Mouse (Mus musculus): Measurements from ENCODE around the gene Tor1aip2. TPM values are rescaled to one million over a fixed set of nuclear protein-coding genes. Genes with fewer than 3 reads are reported as not detected.
A peak's percentile ranks its signal among the peaks of the same experiment; 100 is the strongest.

Tor1aip2 gene
- polyA plus RNA-seq (2014; fragmentation: Nextera tagmentation; extraction: Ambion mirVana): 71.0 and 74.7 TPM in 2 replicates

GRCm38 (mm10) chr1:156035269-156035929, at the start of gene Tor1aip2:
Gene Tor1aip2 (plus strand): TSS chr1:156035403.
- H3K4me2 ChIP-seq (replicated peaks): peak within 1 kb of the TSS; percentile 63
- H3K36me3 ChIP-seq (replicated peaks; ENCODE audit: control insufficient read depth, insufficient read depth): peaks cover 36% of the 10 kb centered on the region
- peak within 1 kb of the TSS; percentile 76 for H3K4me3 ChIP-seq (replicated peaks; ENCODE audit: low read length)
- ATAC-seq (ENCODE audit: low FRiP score) (peak; percentile 71), DNase-seq (ENCODE audit: low spot score) (peak; percentile 78)
- H3K4me1 ChIP-seq (replicated peaks; ENCODE audit: control insufficient read depth, insufficient read depth, low read length): peaks cover 9% of the 10 kb centered on the region
- peak within 1 kb of the TSS; percentile 96 for H3K27ac ChIP-seq
- H3K27me3 ChIP-seq (ENCODE audit: control insufficient read depth, insufficient read depth, low read length): no peaks in the 10 kb centered on the region
- H3K9me3 ChIP-seq (ENCODE audit: control insufficient read depth, low read length): no peaks in the 10 kb centered on the region
- H3K9ac ChIP-seq: peak within 1 kb of the TSS; percentile 73
- WGBS: under 1% methylated on average over 58 of the region's 59 CpGs

GRCm38 (mm10) chr1:155987625-155988024, 47.6 kb upstream of the Tor1aip2 start:
- 80% methylated on average over 2 of the region's 2 CpGs for WGBS
- Histone ChIP-seq H3K9me3 (ENCODE audit: control insufficient read depth, low read length) (no peaks in the 10 kb centered on the region), H3K9ac (no peak overlapping the region), H3K4me1 (replicated peaks; ENCODE audit: control insufficient read depth, insufficient read depth, low read length) (no peaks in the 10 kb centered on the region), H3K4me3 (replicated peaks; ENCODE audit: low read length) (no peak overlapping the region), H3K27me3 (ENCODE audit: control insufficient read depth, insufficient read depth, low read length) (no peaks in the 10 kb centered on the region), H3K4me2 (replicated peaks) (no peak overlapping the region), H3K27ac (no peak overlapping the region), H3K36me3 (replicated peaks; ENCODE audit: control insufficient read depth, insufficient read depth) (no peaks in the 10 kb centered on the region)
- no peak for DNase-seq (ENCODE audit: low spot score)
- ATAC-seq (ENCODE audit: low FRiP score): no peak

GRCm38 (mm10) chr1:155989387-155989786, 45.8 kb upstream of the Tor1aip2 start:
- ATAC-seq (ENCODE audit: low FRiP score) (no peak), DNase-seq (ENCODE audit: low spot score) (peak; percentile 51)
- 14% methylated on average over 2 of the region's 2 CpGs for WGBS
- Histone ChIP-seq H3K4me2 (replicated peaks) (no peak overlapping the region), H3K9me3 (ENCODE audit: control insufficient read depth, low read length) (no peaks in the 10 kb centered on the region), H3K27me3 (ENCODE audit: control insufficient read depth, insufficient read depth, low read length) (no peaks in the 10 kb centered on the region), H3K9ac (no peak overlapping the region), H3K36me3 (replicated peaks; ENCODE audit: control insufficient read depth, insufficient read depth) (no peaks in the 10 kb centered on the region), H3K27ac (no peak overlapping the region), H3K4me1 (replicated peaks; ENCODE audit: control insufficient read depth, insufficient read depth, low read length) (no peaks in the 10 kb centered on the region), H3K4me3 (replicated peaks; ENCODE audit: low read length) (no peak overlapping the region)

DNA sequence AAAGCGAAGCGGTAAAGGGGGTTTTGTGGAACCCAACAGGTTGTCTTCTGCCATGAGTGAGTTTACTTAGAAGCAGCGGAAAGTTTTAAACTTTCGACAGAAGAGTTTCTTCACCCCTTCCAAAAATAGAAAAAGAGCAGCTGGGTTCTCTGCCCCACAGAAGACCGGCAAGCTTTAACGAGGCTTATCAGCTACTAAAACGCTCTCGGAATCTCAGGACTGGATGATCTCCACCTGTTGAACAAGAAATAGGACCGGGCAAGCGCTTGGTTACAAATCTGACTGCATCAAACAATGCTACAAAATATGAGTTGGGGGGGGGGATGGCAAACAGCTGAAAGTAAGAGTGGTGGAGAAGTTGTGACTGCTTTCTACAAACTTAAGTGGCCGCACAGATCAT, 44.8 kb upstream of the Tor1aip2 start:
- Histone ChIP-seq H3K36me3 (replicated peaks; ENCODE audit: control insufficient read depth, insufficient read depth) (no peaks in the 10 kb centered on the region), H3K27me3 (ENCODE audit: control insufficient read depth, insufficient read depth, low read length) (no peaks in the 10 kb centered on the region), H3K4me1 (replicated peaks; ENCODE audit: control insufficient read depth, insufficient read depth, low read length) (no peaks in the 10 kb centered on the region), H3K4me3 (replicated peaks; ENCODE audit: low read length) (no peak overlapping the region), H3K4me2 (replicated peaks) (no peak overlapping the region), H3K9me3 (ENCODE audit: control insufficient read depth, low read length) (no peaks in the 10 kb centered on the region), H3K9ac (no peak overlapping the region), H3K27ac (no peak overlapping the region)
- WGBS: 90% methylated on average over 11 of the region's 11 CpGs
- ATAC-seq (ENCODE audit: low FRiP score): no peak
- DNase-seq (ENCODE audit: low spot score): no peak

- ATAC-seq (ENCODE audit: low FRiP score) (no peak), DNase-seq (ENCODE audit: low spot score) (no peak)
- H3K27ac ChIP-seq: no peak overlapping the region
- no peak overlapping the region for H3K4me3 ChIP-seq (replicated peaks; ENCODE audit: low read length)
- no peak overlapping the region for H3K9ac ChIP-seq
- H3K36me3 ChIP-seq (replicated peaks; ENCODE audit: control insufficient read depth, insufficient read depth): no peaks in the 10 kb centered on the region
- no peak overlapping the region for H3K4me2 ChIP-seq (replicated peaks)
- H3K27me3 ChIP-seq (ENCODE audit: control insufficient read depth, insufficient read depth, low read length): no peaks in the 10 kb centered on the region
- H3K4me1 ChIP-seq (replicated peaks; ENCODE audit: control insufficient read depth, insufficient read depth, low read length): no peaks in the 10 kb centered on the region
- H3K9me3 ChIP-seq (ENCODE audit: control insufficient read depth, low read length): no peaks in the 10 kb centered on the region
- WGBS: 88% methylated on average over 2 of the region's 2 CpGs
These were observed 40.7 kb upstream of the Tor1aip2 start for GRCm38 (mm10) chr1:155994524-155994923.

DNA sequence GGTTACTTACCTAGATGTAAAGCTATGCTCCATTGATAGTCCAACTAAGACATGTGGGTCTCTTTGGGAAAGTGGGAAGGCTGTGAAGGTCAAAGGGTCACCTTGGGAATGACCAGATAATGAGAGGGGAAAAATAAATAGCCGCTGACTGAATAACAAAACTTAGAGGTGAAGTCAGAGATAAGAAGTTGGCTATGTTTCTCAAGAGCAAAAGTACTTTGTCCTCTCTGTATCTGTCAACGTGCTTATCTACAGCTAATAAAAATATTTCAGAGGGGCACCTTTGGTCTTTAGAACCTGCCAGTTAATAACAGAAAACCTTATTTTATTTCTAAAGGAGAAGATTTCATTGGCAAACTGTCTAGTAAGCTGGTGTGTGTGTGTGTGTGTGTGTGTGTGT, 39.6 kb upstream of the Tor1aip2 start:
- no peak overlapping the region for H3K27ac ChIP-seq
- H3K36me3 ChIP-seq (replicated peaks; ENCODE audit: control insufficient read depth, insufficient read depth): no peaks in the 10 kb centered on the region
- no peak overlapping the region for H3K4me3 ChIP-seq (replicated peaks; ENCODE audit: low read length)
- no peaks in the 10 kb centered on the region for H3K4me1 ChIP-seq (replicated peaks; ENCODE audit: control insufficient read depth, insufficient read depth, low read length)
- DNase-seq (ENCODE audit: low spot score) (no peak), ATAC-seq (ENCODE audit: low FRiP score) (no peak)
- H3K4me2 ChIP-seq (replicated peaks): no peak overlapping the region
- H3K9ac ChIP-seq: no peak overlapping the region
- 88% methylated on average over 2 of the region's 2 CpGs for WGBS
- no peaks in the 10 kb centered on the region for H3K27me3 ChIP-seq (ENCODE audit: control insufficient read depth, insufficient read depth, low read length)
- H3K9me3 ChIP-seq (ENCODE audit: control insufficient read depth, low read length): no peaks in the 10 kb centered on the region

- H3K9ac ChIP-seq: no peak overlapping the region
- DNase-seq (ENCODE audit: low spot score): no peak
- 92% methylated on average over 8 of the region's 8 CpGs for WGBS
These were observed 32.8 kb upstream of the Tor1aip2 start for GRCm38 (mm10) chr1:156002366-156002765.

DNA sequence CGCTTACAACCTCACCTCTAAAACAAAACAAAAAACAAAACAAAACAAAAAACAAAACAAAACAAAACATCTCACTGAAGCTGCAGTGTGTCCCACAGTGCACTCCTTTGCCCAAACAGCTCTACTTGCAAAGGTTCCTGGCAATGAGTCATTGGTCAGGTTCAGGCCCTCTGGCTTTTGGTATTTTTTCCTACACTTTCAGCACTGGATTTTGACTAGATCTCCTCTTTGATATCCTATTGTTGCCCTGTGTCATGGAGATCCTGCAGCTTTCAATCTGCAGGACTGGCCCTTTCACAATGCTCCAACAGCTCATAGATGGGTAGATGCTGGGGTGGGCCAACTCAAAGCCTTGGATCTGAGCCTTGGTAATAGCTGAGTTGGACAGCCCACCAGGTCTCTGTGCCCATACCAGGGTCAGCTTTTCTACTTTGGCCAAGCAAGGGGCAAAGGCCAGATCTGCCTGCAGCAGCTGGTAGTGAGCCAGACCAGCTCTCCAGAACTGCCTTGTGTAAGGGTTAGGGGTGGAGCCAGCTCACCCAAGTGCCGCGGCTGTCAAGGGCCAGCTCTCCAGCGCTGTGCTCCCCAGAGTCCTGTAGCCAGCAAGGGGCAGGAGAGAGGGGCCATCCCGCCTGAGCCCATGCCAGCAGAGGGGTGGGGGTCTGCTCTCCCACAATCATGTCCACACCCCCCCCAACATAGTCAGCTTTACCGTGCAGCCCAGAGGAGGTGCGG, 31.8 kb upstream of the Tor1aip2 start:
- Histone ChIP-seq H3K36me3 (replicated peaks; ENCODE audit: control insufficient read depth, insufficient read depth) (peaks cover 35% of the 10 kb centered on the region), H3K4me1 (replicated peaks; ENCODE audit: control insufficient read depth, insufficient read depth, low read length) (no peaks in the 10 kb centered on the region), H3K27me3 (ENCODE audit: control insufficient read depth, insufficient read depth, low read length) (no peaks in the 10 kb centered on the region), H3K4me3 (replicated peaks; ENCODE audit: low read length) (no peak overlapping the region), H3K9ac (no peak overlapping the region), H3K27ac (no peak overlapping the region), H3K4me2 (replicated peaks) (no peak overlapping the region), H3K9me3 (ENCODE audit: control insufficient read depth, low read length) (no peaks in the 10 kb centered on the region)
- no peak for ATAC-seq (ENCODE audit: low FRiP score)
- 89% methylated on average over 7 of the region's 7 CpGs for WGBS
- no peak for DNase-seq (ENCODE audit: low spot score)

More at GRCm38 (mm10) chr1:156002366-156002765, 32.8 kb upstream of the Tor1aip2 start:
- Histone ChIP-seq H3K4me1 (replicated peaks; ENCODE audit: control insufficient read depth, insufficient read depth, low read length) (no peaks in the 10 kb centered on the region), H3K4me2 (replicated peaks) (no peak overlapping the region), H3K4me3 (replicated peaks; ENCODE audit: low read length) (no peak overlapping the region), H3K36me3 (replicated peaks; ENCODE audit: control insufficient read depth, insufficient read depth) (peaks cover 27% of the 10 kb centered on the region), H3K9me3 (ENCODE audit: control insufficient read depth, low read length) (no peaks in the 10 kb centered on the region), H3K27ac (no peak overlapping the region), H3K27me3 (ENCODE audit: control insufficient read depth, insufficient read depth, low read length) (no peaks in the 10 kb centered on the region)
- no peak for ATAC-seq (ENCODE audit: low FRiP score)

GRCm38 (mm10) chr1:156005906-156006305, 29.3 kb upstream of the Tor1aip2 start:
- H3K36me3 ChIP-seq (replicated peaks; ENCODE audit: control insufficient read depth, insufficient read depth): peaks cover 57% of the 10 kb centered on the region
- no peak overlapping the region for H3K4me2 ChIP-seq (replicated peaks)
- 91% methylated on average over 11 of the region's 11 CpGs for WGBS
- H3K9ac ChIP-seq: no peak overlapping the region
- no peak overlapping the region for H3K27ac ChIP-seq
- H3K4me1 ChIP-seq (replicated peaks; ENCODE audit: control insufficient read depth, insufficient read depth, low read length): no peaks in the 10 kb centered on the region
- no peaks in the 10 kb centered on the region for H3K27me3 ChIP-seq (ENCODE audit: control insufficient read depth, insufficient read depth, low read length)
- no peak for DNase-seq (ENCODE audit: low spot score)
- H3K9me3 ChIP-seq (ENCODE audit: control insufficient read depth, low read length): no peaks in the 10 kb centered on the region
- ATAC-seq (ENCODE audit: low FRiP score): no peak
- H3K4me3 ChIP-seq (replicated peaks; ENCODE audit: low read length): no peak overlapping the region

Measured in hindbrain, embryonic 14.5 days (tissue).